Mouse (Mus musculus) CD4-positive, CD25-positive, alpha-beta regulatory T cell, adult 4 months (primary cell): ENCODE data around the gene Adgrg6. TPM values are rescaled to one million over a fixed set of nuclear protein-coding genes. Genes with fewer than 3 reads are reported as not detected.
A peak's percentile ranks its signal among the peaks of the same experiment; 100 is the strongest.

Experiments used
- ATAC-seq: one replicate; pipeline ENCODE4 v1.8.0; 2017
- polyA plus RNA-seq, 2 experiments: library from polyadenylated mRNA; unstranded; fragments of 100-300 nt; shearing (Covaris generic); gene quantifications; one replicate each; pipeline ENCODE4 v1.2.1; 2017

Gene Adgrg6
- polyA plus RNA-seq, 2 experiments from 2014 or later, result not detected

GRCm38 (mm10) chr10:14483257-14483656 is 62.2 kb downstream of the Adgrg6 start:
- no peak for ATAC-seq

GRCm38 (mm10) chr10:14482483-14482882 is 63.0 kb downstream of the Adgrg6 start:
- no peak for ATAC-seq

- ATAC-seq, result no peak
Measured at GRCm38 (mm10) chr10:14480928-14481327, 64.5 kb downstream of the Adgrg6 start.

- no peak for ATAC-seq
Measured at GRCm38 (mm10) chr10:14476393-14476792, 69.1 kb downstream of the Adgrg6 start.

- ATAC-seq, result no peak
Measured at GRCm38 (mm10) chr10:14475641-14476040, 69.8 kb downstream of the Adgrg6 start.

- ATAC-seq, result no peak
Measured at GRCm38 (mm10) chr10:14474541-14475305, 70.7 kb downstream of the Adgrg6 start.

- no peak for ATAC-seq
Measured at GRCm38 (mm10) chr10:14471039-14471550, 74.4 kb downstream of the Adgrg6 start.

GRCm38 (mm10) chr10:14468623-14469022 is 76.8 kb downstream of the Adgrg6 start:
- no peak for ATAC-seq

- ATAC-seq, result no peak
Measured at GRCm38 (mm10) chr10:14463796-14464511, 81.5 kb downstream of the Adgrg6 start.

- no peak for ATAC-seq
Measured at GRCm38 (mm10) chr10:14460933-14461514, 84.4 kb downstream of the Adgrg6 start.

- no peak for ATAC-seq
Measured at GRCm38 (mm10) chr10:14460252-14460932, 85.1 kb downstream of the Adgrg6 start.

- ATAC-seq, result no peak
Measured at GRCm38 (mm10) chr10:14459819-14460218, 85.6 kb downstream of the Adgrg6 start.

- no peak for ATAC-seq
Measured at GRCm38 (mm10) chr10:14459330-14459729, 86.1 kb downstream of the Adgrg6 start.

- ATAC-seq, result no peak
Measured at GRCm38 (mm10) chr10:14454481-14454880, 91.0 kb downstream of the Adgrg6 start.

- ATAC-seq, result no peak
Measured at GRCm38 (mm10) chr10:14451811-14452210, 93.6 kb downstream of the Adgrg6 start.

GRCm38 (mm10) chr10:14450073-14450472 is 95.4 kb downstream of the Adgrg6 start:
- peak; percentile 58 for ATAC-seq

GRCm38 (mm10) chr10:14445590-14446291 is 99.7 kb downstream of the Adgrg6 start:
- ATAC-seq, result no peak

- no peak for ATAC-seq
Measured at GRCm38 (mm10) chr10:14440860-14441579, 104.4 kb downstream of the Adgrg6 start.

GRCm38 (mm10) chr10:14404070-14404469 is 141.4 kb downstream of the Adgrg6 start:
- ATAC-seq, result no peak

GRCm38 (mm10) chr10:14401744-14402143 is 143.7 kb downstream of the Adgrg6 start:
- ATAC-seq, result no peak

GRCm38 (mm10) chr10:14391025-14391639 is 154.3 kb downstream of the Adgrg6 start:
- ATAC-seq, result peak; percentile 74
